ENCODE assay signal across 11 mouse cellular contexts in genomic region chr17:10095841-10096301, GRCm38 (mm10).
A peak's percentile ranks its signal among the peaks of the same experiment; 100 is the strongest.
DNase-seq lines count a peak whose midpoint lies in the region; ATAC-seq and TF ChIP-seq lines count a peak whose summit lies in the region.
"Had no signal": no experiment of that assay in that cellular context is flagged by ENCODE, and none has a peak within 500 bp of the region (broad histone marks: within the 10 kb centered on the region; RNA-seq: fewer than 3 reads in every experiment).

No protein-coding gene starts in this region.

- no peak for TF ChIP-seq CTCF in forebrain, postnatal 0 days (IDR thresholded peaks at IDR 0.05; ENCODE audit: low read depth)
- no peak for TF ChIP-seq CTCF in kidney, adult 2 months (conservative IDR thresholded peaks at IDR 0.05; ENCODE audit: insufficient read depth, insufficient read length, low read depth, low read length)
- TF ChIP-seq CTCF in thymus, adult 2 months (IDR thresholded peaks at IDR 0.05; ENCODE audit: borderline replicate concordance, control insufficient read depth, extremely low read depth, insufficient read depth, low read length, poor library complexity) = no peak

- H3K9ac ChIP-seq in forebrain, postnatal 0 days = no peak overlapping the region
- H3K9ac ChIP-seq in lung, embryonic 15.5 days = no peak overlapping the region
- H3K9ac ChIP-seq: hindbrain, embryonic 15.5 days had no signal

- DNase-seq in forebrain, embryonic 10.5 days (ENCODE audit: extremely low spot score, low spot score) = no peak
- no peak for DNase-seq in forebrain, postnatal 0 days
- peak; percentile 24 to 28 for DNase-seq in gastrocnemius, postnatal 36 days
- peak; percentile 77 for DNase-seq in kidney, adult 2 months
- DNase-seq in thymus, adult 2 months = no peak
- no peak for DNase-seq in left cerebral cortex, postnatal 4 days
- no peak for DNase-seq in spleen, postnatal 4 days (ENCODE audit: low spot score in 2 of 2)
- DNase-seq: cerebellum, adult 11 months had no signal

- no peak for ATAC-seq in forebrain, postnatal 0 days
- ATAC-seq in lung, embryonic 15.5 days (ENCODE audit: borderline replicate concordance, extremely low read depth, low FRiP score, low TSS enrichment) = peak; percentile 44

- H3K36me3 ChIP-seq in forebrain, embryonic 10.5 days (replicated peaks) = no peaks in the 10 kb centered on the region
- no peaks in the 10 kb centered on the region for H3K36me3 ChIP-seq in forebrain, postnatal 0 days (ENCODE audit: insufficient read depth)
- H3K36me3 ChIP-seq in kidney, adult 2 months (ENCODE audit: control insufficient read depth, insufficient read depth, low read length) = no peaks in the 10 kb centered on the region
- H3K36me3 ChIP-seq in lung, embryonic 15.5 days = no peaks in the 10 kb centered on the region
- H3K36me3 ChIP-seq in thymus, adult 2 months (ENCODE audit: control insufficient read depth, insufficient read depth, low read length) = no peaks in the 10 kb centered on the region
- H3K36me3 ChIP-seq: hindbrain, embryonic 15.5 days; midbrain, embryonic 10.5 days had no signal

- no peak for TF ChIP-seq POLR2A in kidney, adult 2 months (IDR thresholded peaks at IDR 0.05; ENCODE audit: low read depth, low read length)
- no peak for TF ChIP-seq POLR2A in thymus, adult 2 months (IDR thresholded peaks at IDR 0.05; ENCODE audit: control insufficient read depth, extremely low read depth, insufficient read depth, low read length, poor library complexity)

- WGBS in forebrain, embryonic 10.5 days = 86% methylated on average over 3 of the region's 3 CpGs
- 79% methylated on average over 3 of the region's 3 CpGs for WGBS in forebrain, postnatal 0 days
- 56% methylated on average over 3 of the region's 3 CpGs for WGBS in kidney, adult 2 months
- 67% methylated on average over 3 of the region's 3 CpGs for WGBS in lung, embryonic 15.5 days
- 82% methylated on average over 3 of the region's 3 CpGs for WGBS in thymus, adult 2 months

- H3K27ac ChIP-seq in forebrain, embryonic 10.5 days = 0 out of 2 replicates have a peak overlapping the region, but pooled peaks have one; percentile 63
- H3K27ac ChIP-seq in forebrain, postnatal 0 days (ENCODE audit: low read depth, low read length) = no peak overlapping the region
- H3K27ac ChIP-seq in kidney, adult 2 months (ENCODE audit: insufficient read depth, low read depth, low read length) = peak overlapping the region; percentile 68
- peak overlapping the region; percentile 56; the same call in 1 of the 2 replicates for H3K27ac ChIP-seq in lung, embryonic 15.5 days
- H3K27ac ChIP-seq in thymus, adult 2 months (ENCODE audit: control insufficient read depth, insufficient read depth, low read length) = no peak overlapping the region
- H3K27ac ChIP-seq: hindbrain, embryonic 15.5 days; midbrain, embryonic 10.5 days had no signal

- intact Hi-C loops in gastrocnemius, postnatal 36 days (cut with DNase I) = loop anchor here (5.0 to 10.0 kb wide), 2 partner anchors 216 to 331 kb away; no protein-coding TSS in a partner anchor
- intact Hi-C loops in left cerebral cortex, postnatal 4 days (cut with DNase I) = no loop called here

- no peak overlapping the region for H3K4me3 ChIP-seq in forebrain, embryonic 10.5 days
- H3K4me3 ChIP-seq in forebrain, postnatal 0 days (ENCODE audit: low read depth, low read length) = no peak overlapping the region
- H3K4me3 ChIP-seq in kidney, adult 2 months (ENCODE audit: insufficient read depth, low read depth, low read length) = no peak overlapping the region
- H3K4me3 ChIP-seq in lung, embryonic 15.5 days = no peak overlapping the region
- H3K4me3 ChIP-seq in thymus, adult 2 months (ENCODE audit: control insufficient read depth, insufficient read depth, low read length) = no peak overlapping the region
- H3K4me3 ChIP-seq: hindbrain, embryonic 15.5 days; midbrain, embryonic 10.5 days had no signal

- no peaks in the 10 kb centered on the region for H3K27me3 ChIP-seq in forebrain, embryonic 10.5 days (ENCODE audit: poor library complexity, severe bottlenecking)
- H3K27me3 ChIP-seq in forebrain, postnatal 0 days (ENCODE audit: insufficient read depth, low read length) = no peaks in the 10 kb centered on the region
- H3K27me3 ChIP-seq in kidney, adult 2 months (replicated peaks; ENCODE audit: control insufficient read depth, insufficient read depth, low read length) = no peaks in the 10 kb centered on the region
- H3K27me3 ChIP-seq in lung, embryonic 15.5 days = no peaks in the 10 kb centered on the region
- no peaks in the 10 kb centered on the region for H3K27me3 ChIP-seq in thymus, adult 2 months (ENCODE audit: control insufficient read depth, insufficient read depth, low read length)
- H3K27me3 ChIP-seq: hindbrain, embryonic 15.5 days had no signal

- no peaks in the 10 kb centered on the region for H3K4me1 ChIP-seq in forebrain, embryonic 10.5 days
- peaks cover 16% of the 10 kb centered on the region for H3K4me1 ChIP-seq in forebrain, postnatal 0 days (ENCODE audit: insufficient read depth)
- H3K4me1 ChIP-seq in kidney, adult 2 months (ENCODE audit: control insufficient read depth, insufficient read depth, low read length) = peaks cover 10% of the 10 kb centered on the region; the same call in 1 of the 2 replicates
- peaks cover 24% of the 10 kb centered on the region for H3K4me1 ChIP-seq in lung, embryonic 15.5 days
- H3K4me1 ChIP-seq in thymus, adult 2 months (replicated peaks; ENCODE audit: control insufficient read depth, insufficient read depth, low read length) = peaks cover 9% of the 10 kb centered on the region
- H3K4me1 ChIP-seq: midbrain, embryonic 10.5 days had no signal

- no peaks in the 10 kb centered on the region; the same call in 1 of the 2 replicates for H3K9me3 ChIP-seq in forebrain, embryonic 10.5 days
- H3K9me3 ChIP-seq in forebrain, postnatal 0 days (ENCODE audit: low read length) = no peaks in the 10 kb centered on the region
- H3K9me3 ChIP-seq in lung, embryonic 15.5 days = peaks cover 3% of the 10 kb centered on the region; the same call in 1 of the 2 replicates
- H3K9me3 ChIP-seq: hindbrain, embryonic 15.5 days had no signal

- H3K4me2 ChIP-seq in forebrain, postnatal 0 days (ENCODE audit: low read depth) = no peak overlapping the region
- no peak overlapping the region for H3K4me2 ChIP-seq in lung, embryonic 15.5 days
- H3K4me2 ChIP-seq: hindbrain, embryonic 15.5 days had no signal

Comparison
In these comparisons a context has a peak if more than half of its experiments do, and no peak if none do; other contexts are left out.
1. H3K27ac ChIP-seq: peak in forebrain, embryonic 10.5 days (single experiment), kidney, adult 2 months (single experiment) and lung, embryonic 15.5 days (single experiment); none in forebrain, postnatal 0 days (single experiment) and thymus, adult 2 months (single experiment).
2. DNase-seq: peak in gastrocnemius, postnatal 36 days (2 of 2) and kidney, adult 2 months (single experiment); none in forebrain, embryonic 10.5 days (single experiment), forebrain, postnatal 0 days (single experiment), thymus, adult 2 months (single experiment), left cerebral cortex, postnatal 4 days (single experiment) and spleen, postnatal 4 days (0 of 2).